Mouse (Mus musculus) megakaryocyte, embryonic 14.5 days (primary cell): ENCODE results near the gene Ccdc63.

Experiments used
- FLI1 ChIP-seq: IDR thresholded peaks from 2 replicates; pipeline ENCODE4 v1.6.1; 2012; ENCODE audit warnings: low read length, inconsistent platforms, mixed read lengths
- GATA1 ChIP-seq: IDR thresholded peaks from 3 replicates; pipeline ENCODE4 v1.6.1; 2012; ENCODE audit warnings: mixed read lengths, low read length, inconsistent platforms, borderline replicate concordance

GRCm38 (mm10) chr5:122106212-122106611 is 34.4 kb downstream of the Ccdc63 start:
- TF ChIP-seq GATA1 = no peak
- TF ChIP-seq FLI1 = no peak
